ENCODE assay signal across 11 mouse cellular contexts in genomic region chr3:60515430-60515829, GRCm38 (mm10). TPM values are rescaled to one million over a fixed set of nuclear protein-coding genes. Genes with fewer than 3 reads are reported as not detected.
DNase-seq lines count a peak whose midpoint lies in the region.
"Had no signal": no experiment of that assay in that cellular context is flagged by ENCODE, and none has a peak within 500 bp of the region (broad histone marks: within the 10 kb centered on the region; RNA-seq: fewer than 3 reads in every experiment).

No protein-coding gene starts in this region.

- intact Hi-C loops in heart, postnatal 25 days (cut with DNase I), result no loop called here

- peak; percentile 94 for DNase-seq in heart, adult 11 months
- no peak for DNase-seq in heart, postnatal 25 days (ENCODE audit: low spot score)
- peak; percentile 45 for DNase-seq in 416B (ENCODE audit: low read depth)
- DNase-seq in adrenal gland, postnatal 36 days, result peak; percentile 70
- peak; percentile 54 for DNase-seq in heart, postnatal 4 days
- DNase-seq in natural killer cell, adult 2 months (ENCODE audit: low spot score in 2 of 2), result no peak
- DNase-seq in left cerebral cortex, adult 9 months (ENCODE audit: low spot score in 2 of 2), result no peak
- DNase-seq in kidney, adult 8-10 months, result no peak
- DNase-seq: cerebellum, postnatal 14 days; layer of hippocampus, adult 9-11 months; right cerebral cortex, postnatal 4 days had no signal

RNA-seq across cellular contexts. Expression of gene Mbnl1, which starts 42.8 kb away (rescaled TPM):
- total RNA-seq in heart, postnatal 25 days (2021), result 100 to 1,000 TPM; 191 to 197 TPM
- total RNA-seq in adrenal gland, postnatal 36 days (2021), result 100 to 1,000 TPM; 504 to 609 TPM
- total RNA-seq in heart, postnatal 4 days (2021), result 100 to 1,000 TPM; 155 to 163 TPM

Comparison
In these comparisons a context has a peak if more than half of its experiments do, and no peak if none do; other contexts are left out.
1. DNase-seq: peak in heart, adult 11 months (single experiment), 416B (single experiment), adrenal gland, postnatal 36 days (2 of 2) and heart, postnatal 4 days (single experiment); none in heart, postnatal 25 days (single experiment), natural killer cell, adult 2 months (0 of 2), left cerebral cortex, adult 9 months (0 of 2) and kidney, adult 8-10 months (0 of 2).